Mouse (Mus musculus) kidney, postnatal 0 days (tissue): ENCODE measurements around the gene Psmc2. TPM values are rescaled to one million over a fixed set of nuclear protein-coding genes. Genes with fewer than 3 reads are reported as not detected.

Experiments
- ATAC-seq: fragments of 200-750 bp; cut with Nextera tagmentation; replicated peaks from 2 replicates; pipeline ENCODE4 v1.8.0; 2017; ENCODE audit warnings: low read depth, moderate number of reproducible peaks, moderate TSS enrichment, moderate library complexity; ENCODE audit not compliant: low FRiP score
- DNase-seq: peaks from one replicate; pipeline ENCODE4 v3.0.0-alpha.2; 2016; ENCODE audit warnings: low spot score
- H3K27ac ChIP-seq: fragments of 300-500 bp; sonication (generic); 2 replicates; pipeline ENCODE4 v1.5.1; 2014; ENCODE audit warnings: mild to moderate bottlenecking
- H3K27me3 ChIP-seq: fragments of 300-500 bp; sonication (generic); 2 replicates; pipeline ENCODE4 v1.6.1; 2014; ENCODE audit warnings: low read length, mixed read lengths; ENCODE audit not compliant: insufficient read depth
- H3K36me3 ChIP-seq: fragments of 300-500 bp; sonication (generic); 2 replicates; pipeline ENCODE4 v1.6.1; 2014; ENCODE audit warnings: low read length, mixed read lengths; ENCODE audit not compliant: insufficient read depth
- H3K4me1 ChIP-seq: fragments of 300-500 bp; sonication (generic); replicated peaks from 2 replicates; pipeline ENCODE4 v1.6.1; 2014; ENCODE audit warnings: antibody characterized with exemption, low read length, mixed read lengths; ENCODE audit not compliant: insufficient read depth
- H3K4me2 ChIP-seq: fragments of 300-500 bp; sonication (generic); 2 replicates; pipeline ENCODE4 v1.6.1; 2014; ENCODE audit warnings: mild to moderate bottlenecking, low read length, moderate library complexity, mixed read lengths
- H3K4me3 ChIP-seq: fragments of 300-500 bp; sonication (generic); replicated peaks from 2 replicates; pipeline ENCODE4 v1.5.1; 2014; ENCODE audit warnings: low read depth, low read length
- H3K9ac ChIP-seq: fragments of 300-500 bp; sonication (generic); 2 replicates; pipeline ENCODE4 v1.6.1; 2014; ENCODE audit warnings: low read depth, low read length
- H3K9me3 ChIP-seq: fragments of 300-500 bp; sonication (generic); replicated peaks from 2 replicates; pipeline ENCODE4 v1.6.1; 2016; ENCODE audit warnings: low read length, inconsistent platforms, mixed read lengths
- CTCF ChIP-seq: IDR thresholded peaks from 2 replicates; pipeline ENCODE4 v1.5.1; 2016; ENCODE audit warnings: antibody characterized with exemption, low read depth, mild to moderate bottlenecking, moderate library complexity
- WGBS: fragments of 180-500 bp; shearing (Covaris S2); extraction: QIAGEN DNeasy Blood & Tissue Kit; methylation state at CpG from one replicate; pipeline ENCODE4 v1.1.7; 2014; 5-methylcytosine and 5-hydroxymethylcytosine counted together
- polyA plus RNA-seq: library from polyadenylated mRNA; unstranded; fragments of >200 nt; fragmentation: Nextera tagmentation; extraction: Ambion mirVana; gene quantifications from 2 replicates; pipeline ENCODE4 v1.2.1, GENCODE M21; 2015

Gene Psmc2
- polyA plus RNA-seq, 1 experiment from 2014 or later = 157 TPM

GRCm38 (mm10) chr5:21851679-21852340, 66.7 kb downstream of the Psmc2 start:
- Histone ChIP-seq H3K4me2 (no peak overlapping the region), H3K4me3 (no peak overlapping the region), H3K27me3 (no peaks in the 10 kb centered on the region), H3K9me3 (no peaks in the 10 kb centered on the region), H3K4me1 (no peaks in the 10 kb centered on the region), H3K27ac (no peak overlapping the region), H3K36me3 (no peaks in the 10 kb centered on the region), H3K9ac (no peak overlapping the region)
- TF ChIP-seq CTCF = no peak
- no peak for DNase-seq
- 64% methylated on average over 10 of the region's 10 CpGs for WGBS
- no peak for ATAC-seq

Other genes starting within 250 kb of the Psmc2 start
- 50.3 and 54.2 TPM in 2 replicates for gene Lrrc17, start 241.7 kb upstream of the Psmc2 start, polyA plus RNA-seq
- 0.32 and 0.46 TPM in 2 replicates for gene Fbxl13, start 139.6 kb upstream of the Psmc2 start, polyA plus RNA-seq
- gene Armc10, start 139.5 kb upstream of the Psmc2 start, polyA plus RNA-seq = 43.7 and 44.2 TPM in 2 replicates
- 5.4 and 5.6 TPM in 2 replicates for gene Napepld, start 83.9 kb upstream of the Psmc2 start, polyA plus RNA-seq
- 101 and 107 TPM in 2 replicates for gene Pmpcb, start 48.1 kb upstream of the Psmc2 start, polyA plus RNA-seq
- gene Dnajc2, start within 50 bp of the Psmc2 start, polyA plus RNA-seq = 73.9 and 77.8 TPM in 2 replicates
- not detected in 2 replicates for gene Slc26a5, start 80.3 kb downstream of the Psmc2 start, polyA plus RNA-seq